Mouse (Mus musculus): ENCODE results near the gene Rgs16. TPM values are rescaled to one million over a fixed set of nuclear protein-coding genes. Genes with fewer than 3 reads are reported as not detected.

The Rgs16 gene
- total RNA-seq, 2 experiments from 2014 or later = 1.5 to 2.6 TPM

Other genes starting within 250 kb of the Rgs16 start
- 1 to 10 TPM; 1.6 to 1.7 TPM for gene Npl, start 190.3 kb upstream of the Rgs16 start, total RNA-seq (2021)
- not detected for gene Rgs8, start 87.3 kb upstream of the Rgs16 start, total RNA-seq (2021)
- gene Rnasel, start 9.1 kb downstream of the Rgs16 start, total RNA-seq (2021) = 1 to 10 TPM; 4.8 to 6.5 TPM
- gene Rgsl1, start 103.8 kb downstream of the Rgs16 start, total RNA-seq (2021) = not detected
- not detected for gene Teddm1b, start 134.0 kb downstream of the Rgs16 start, total RNA-seq (2021)
- not detected for gene Teddm1a, start 151.4 kb downstream of the Rgs16 start, total RNA-seq (2021)
- 100 to 1,000 TPM; 611 to 674 TPM for gene Glul, start 159.6 kb downstream of the Rgs16 start, total RNA-seq (2021)
- 1 to 10 TPM in 1 of 2 experiments, under 1 TPM in 1; 0.78 to 1.1 TPM for gene Teddm2, start 159.9 kb downstream of the Rgs16 start, total RNA-seq (2021)

Measured in heart, postnatal 36 days (tissue).